Mouse (Mus musculus) CH12.LX (cell line): ENCODE measurements around the gene Myo1c. TPM values are rescaled to one million over a fixed set of nuclear protein-coding genes. Genes with fewer than 3 reads are reported as not detected.

ENCODE experiments used
- DNase-seq: peaks from one replicate; pipeline ENCODE4 v3.0.0-alpha.2; 2013; ENCODE audit errors: extremely low read depth
- H3K27ac ChIP-seq: 2 replicates; pipeline ENCODE4 v1.5.1; 2012; ENCODE audit warnings: low read depth, mild to moderate bottlenecking, control low read depth, moderate library complexity; ENCODE audit not compliant: insufficient read depth
- H3K27me3 ChIP-seq: replicated peaks from 2 replicates; pipeline ENCODE3; 2012; ENCODE audit warnings: inconsistent platforms
- H3K36me3 ChIP-seq, 2 experiments: replicated peaks in 1 of 2; 2 replicates each; pipeline versions ENCODE3 to v1.6.1; 2012; ENCODE audit warnings: inconsistent platforms in 1 of 2, low read length in 1 of 2, mild to moderate bottlenecking in 1 of 2, mixed read lengths in 1 of 2, moderate library complexity in 1 of 2; ENCODE audit not compliant: control insufficient read depth in 1 of 2, insufficient read depth in 1 of 2
- H3K4me1 ChIP-seq, 2 experiments: 2 replicates each; pipeline ENCODE4 v1.6.1; 2012; ENCODE audit warnings: inconsistent platforms in 1 of 2, moderate library complexity in 1 of 2; ENCODE audit not compliant: insufficient read depth in 2 of 2, control insufficient read depth in 1 of 2
- H3K4me2 ChIP-seq: 2 replicates; pipeline ENCODE4 v1.6.1; 2012; ENCODE audit warnings: low read depth, mild to moderate bottlenecking, control low read depth; ENCODE audit not compliant: poor library complexity, insufficient read depth, severe bottlenecking
- H3K4me3 ChIP-seq, 3 experiments: fragments of 150-350 bp in 1 of 3; sonication (generic) in 1 of 3; replicated peaks in 1 of 3; 2 replicates each; pipeline versions ENCODE3 to v1.5.1; 2011 to 2012; ENCODE audit warnings: low read depth in 2 of 3, low read length in 2 of 3, mild to moderate bottlenecking in 2 of 3, moderate library complexity in 2 of 3, control low read depth in 1 of 3, improper control_type of control experiment in 1 of 3, inconsistent platforms in 1 of 3, mixed read lengths in 1 of 3; ENCODE audit not compliant: poor library complexity in 1 of 3
- H3K79me2 ChIP-seq: replicated peaks from 2 replicates; pipeline ENCODE4 v1.6.1; 2012; ENCODE audit warnings: mild to moderate bottlenecking, moderate library complexity; ENCODE audit not compliant: control insufficient read depth, poor library complexity, insufficient read depth, severe bottlenecking; ENCODE audit errors: extremely low read depth
- H3K9ac ChIP-seq: 2 replicates; pipeline ENCODE4 v1.6.1; 2012; ENCODE audit warnings: low read depth, mild to moderate bottlenecking, control low read depth, moderate library complexity; ENCODE audit not compliant: insufficient read depth
- H3K9me3 ChIP-seq: replicated peaks from 2 replicates; pipeline ENCODE3; 2012; ENCODE audit warnings: low read length, inconsistent platforms, mixed read lengths
- BHLHE40 ChIP-seq: IDR thresholded peaks from 2 replicates; pipeline ENCODE4 v1.6.1; 2011; ENCODE audit warnings: mild to moderate bottlenecking, low read depth, low read length, improper control_type of control experiment
- CHD1 ChIP-seq: IDR thresholded peaks from 2 replicates; pipeline ENCODE4 v1.6.1; 2012; ENCODE audit warnings: low read depth, low read length, improper control_type of control experiment, inconsistent platforms
- CHD2 ChIP-seq: IDR thresholded peaks from 2 replicates; pipeline ENCODE4 v1.6.1; 2011; ENCODE audit warnings: low read length, improper control_type of control experiment
- E2F4 ChIP-seq: IDR thresholded peaks from 2 replicates; pipeline ENCODE4 v1.6.1; 2011; ENCODE audit warnings: low read depth, low read length, improper control_type of control experiment; ENCODE audit not compliant: insufficient replicate concordance
- EP300 ChIP-seq: IDR thresholded peaks from 2 replicates; pipeline ENCODE4 v1.6.1; 2011; ENCODE audit warnings: low read length, improper control_type of control experiment
- ETS1 ChIP-seq: conservative IDR thresholded peaks from 2 replicates; pipeline ENCODE4 v1.6.1; 2012; ENCODE audit warnings: low read depth, mild to moderate bottlenecking, inconsistent platforms, low read length, improper control_type of control experiment, moderate library complexity
- IRF4 ChIP-seq: IDR thresholded peaks from 2 replicates; pipeline ENCODE4 v1.6.1; 2014; ENCODE audit warnings: low read depth, mild to moderate bottlenecking, inconsistent platforms, low read length, improper control_type of control experiment
- JUN ChIP-seq: IDR thresholded peaks from 2 replicates; pipeline ENCODE4 v1.6.1; 2011; ENCODE audit warnings: low read depth, mild to moderate bottlenecking, low read length, improper control_type of control experiment, moderate library complexity; ENCODE audit not compliant: insufficient read depth
- JUND ChIP-seq: conservative IDR thresholded peaks from 2 replicates; pipeline ENCODE4 v1.6.1; 2011; ENCODE audit warnings: low read depth, low read length, improper control_type of control experiment
- MAX ChIP-seq: IDR thresholded peaks from 2 replicates; pipeline ENCODE4 v1.6.1; 2011; ENCODE audit warnings: low read length, improper control_type of control experiment
- MAZ ChIP-seq: IDR thresholded peaks from 2 replicates; pipeline ENCODE4 v1.6.1; 2012; ENCODE audit warnings: low read depth, mild to moderate bottlenecking, inconsistent platforms, low read length, improper control_type of control experiment, moderate library complexity
- MEF2A ChIP-seq: IDR thresholded peaks from 2 replicates; pipeline ENCODE4 v1.6.1; 2014; ENCODE audit warnings: low read depth, mild to moderate bottlenecking, inconsistent platforms, low read length, improper control_type of control experiment, borderline replicate concordance
- MXI1 ChIP-seq: IDR thresholded peaks from 2 replicates; pipeline ENCODE4 v1.6.1; 2011; ENCODE audit warnings: mild to moderate bottlenecking, low read depth, low read length, improper control_type of control experiment
- POLR2AphosphoS2 ChIP-seq: IDR thresholded peaks from 2 replicates; pipeline ENCODE4 v1.6.1; 2011; ENCODE audit warnings: low read depth, low read length, improper control_type of control experiment
- RCOR1 ChIP-seq: conservative IDR thresholded peaks from 2 replicates; pipeline ENCODE4 v1.6.1; 2012; ENCODE audit warnings: low read depth, mild to moderate bottlenecking, inconsistent platforms, low read length, improper control_type of control experiment
- SMC3 ChIP-seq: IDR thresholded peaks from 2 replicates; pipeline ENCODE4 v1.6.1; 2011; ENCODE audit warnings: low read depth, low read length, improper control_type of control experiment
- TCF12 ChIP-seq: IDR thresholded peaks from 2 replicates; pipeline ENCODE4 v1.6.1; 2014; ENCODE audit warnings: low read depth, mild to moderate bottlenecking, inconsistent platforms, low read length, improper control_type of control experiment
- UBTF ChIP-seq: IDR thresholded peaks from 2 replicates; pipeline ENCODE4 v1.6.1; 2012; ENCODE audit warnings: low read depth, mild to moderate bottlenecking, inconsistent platforms, low read length, improper control_type of control experiment, moderate library complexity
- USF1 ChIP-seq: IDR thresholded peaks from 2 replicates; pipeline ENCODE4 v1.6.1; 2014; ENCODE audit warnings: low read depth, mild to moderate bottlenecking, inconsistent platforms, low read length, improper control_type of control experiment
- ZC3H11A ChIP-seq: IDR thresholded peaks from 2 replicates; pipeline ENCODE4 v1.6.1; 2012; ENCODE audit warnings: low read depth, mild to moderate bottlenecking, inconsistent platforms, low read length, improper control_type of control experiment
- ZNF384 ChIP-seq: IDR thresholded peaks from 2 replicates; pipeline ENCODE4 v1.6.1; 2012; ENCODE audit warnings: low read depth, low read length, improper control_type of control experiment, inconsistent platforms
- dilution Hi-C: fragments of 300-500 bp; cut with MboI; formaldehyde crosslinking; loops from 2 replicates; pipeline ENCODE4 v1.14.3; 2020; ENCODE audit warnings: low sequenced_read_pairs; ENCODE audit not compliant: extremely low pct_unique_long_range_greater_than_20kb, extremely low pct_ligation_motif_present
- in situ Hi-C: fragments of 300-500 bp; cut with MboI; formaldehyde crosslinking; loops from 3 replicates; pipeline ENCODE4 v1.14.3; 2019; ENCODE audit warnings: low sequenced_read_pairs, low pct_ligation_motif_present, low pct_unique_long_range_greater_than_20kb, mixed read lengths
- polyA plus RNA-seq: library from polyadenylated mRNA; unstranded; fragments of >175 nt; gene quantifications from 2 replicates; pipeline ENCODE4 v1.2.1, GENCODE M21; 2012; ENCODE audit warnings: low read depth; ENCODE audit not compliant: insufficient read length
- total RNA-seq, 2 experiments: library from RNA; depleted of rRNA; stranded (reverse); fragments of 300-350 nt in 1 of 2; fragments of >200 nt in 1 of 2; gene quantifications; 2 replicates each; pipeline ENCODE4 v1.2.3; 2012 to 2014

The Myo1c gene
- total and polyA plus RNA-seq, 3 experiments = 21.9 to 52.0 (median 41.1) TPM

- dilution Hi-C loops = no loop called here
- H3K27ac ChIP-seq = peak overlapping the region; percentile 24; the same call in 1 of the 2 replicates
- H3K4me3 ChIP-seq = no peak overlapping the region
- H3K4me2 ChIP-seq = no peak overlapping the region
- H3K9ac ChIP-seq = no peak overlapping the region
- peak; percentile 54; the same call in 1 of the 2 replicates for TF ChIP-seq POLR2AphosphoS2
- peak; percentile 51; the same call in 1 of the 2 replicates for TF ChIP-seq CHD2
- TF ChIP-seq ZNF384 = peak; percentile 96
- TF ChIP-seq JUN = no peak
- peak; percentile 69 for TF ChIP-seq IRF4
- TF ChIP-seq TCF12 = peak; percentile 23; the same call in 1 of the 2 replicates
- TF ChIP-seq BHLHE40 = peak; percentile 58
- TF ChIP-seq EP300 = peak; percentile 56; the same call in 1 of the 2 replicates
- TF ChIP-seq JUND = peak; percentile 64
- TF ChIP-seq E2F4 = no peak
- DNase-seq = peak; percentile 30
- H3K4me1 ChIP-seq = peaks cover 11 to 43% of the 10 kb centered on the region in 2 experiments
- in situ Hi-C loops = no loop called here
- peaks cover 22 to 77% of the 10 kb centered on the region in 2 experiments for H3K36me3 ChIP-seq
- peaks cover 78% of the 10 kb centered on the region for H3K79me2 ChIP-seq
- H3K27me3 ChIP-seq = no peaks in the 10 kb centered on the region
- H3K9me3 ChIP-seq = no peaks in the 10 kb centered on the region
Measured at GRCm38 (mm10) chr11:75687343-75687993, 37.2 kb downstream of the Myo1c start.

- H3K4me3 ChIP-seq = no peak overlapping the region
- H3K9me3 ChIP-seq = no peaks in the 10 kb centered on the region
- H3K36me3 ChIP-seq = peaks cover 23 to 79% of the 10 kb centered on the region in 2 experiments
- peaks cover 71% of the 10 kb centered on the region for H3K79me2 ChIP-seq
- in situ Hi-C loops = no loop called here
- no peak overlapping the region for H3K27ac ChIP-seq
- H3K4me1 ChIP-seq = peaks cover 11 to 42% of the 10 kb centered on the region in 2 experiments
- H3K27me3 ChIP-seq = no peaks in the 10 kb centered on the region
- TF ChIP-seq SMC3 (no peak), ZNF384 (peak; percentile 48; the same call in 1 of the 2 replicates), IRF4 (no peak)
- dilution Hi-C loops = no loop called here
- no peak overlapping the region for H3K4me2 ChIP-seq
- no peak for DNase-seq
- H3K9ac ChIP-seq = no peak overlapping the region
Measured at GRCm38 (mm10) chr11:75688132-75688531, 37.8 kb downstream of the Myo1c start.

GRCm38 (mm10) chr11:75689977-75690376, 39.7 kb downstream of the Myo1c start:
- dilution Hi-C loops = no loop called here
- TF ChIP-seq UBTF = no peak
- TF ChIP-seq CHD1 = no peak
- no peak for TF ChIP-seq IRF4
- no peak for TF ChIP-seq MXI1
- TF ChIP-seq MAX = no peak
- no peak for TF ChIP-seq USF1
- TF ChIP-seq ZC3H11A = no peak
- no peak for TF ChIP-seq MAZ
- no peak for TF ChIP-seq RCOR1
- no peak for TF ChIP-seq ETS1
- no peak for TF ChIP-seq POLR2AphosphoS2
- no peak for TF ChIP-seq TCF12
- TF ChIP-seq MEF2A = no peak
- no peak for TF ChIP-seq JUND
- no peak for TF ChIP-seq BHLHE40
- in situ Hi-C loops = no loop called here
- no peak overlapping the region for H3K4me2 ChIP-seq
- H3K4me1 ChIP-seq = peaks cover 7 to 24% of the 10 kb centered on the region in 2 experiments
- H3K27me3 ChIP-seq = no peaks in the 10 kb centered on the region
- peaks cover 59% of the 10 kb centered on the region for H3K79me2 ChIP-seq
- H3K4me3 ChIP-seq = no peak overlapping the region
- peaks cover 35 to 79% of the 10 kb centered on the region in 2 experiments for H3K36me3 ChIP-seq
- no peak overlapping the region for H3K9ac ChIP-seq
- no peaks in the 10 kb centered on the region for H3K9me3 ChIP-seq
- no peak for DNase-seq
- no peak overlapping the region for H3K27ac ChIP-seq
